Mouse (Mus musculus): ENCODE results near the gene Creb5. TPM values are rescaled to one million over a fixed set of nuclear protein-coding genes. Genes with fewer than 3 reads are reported as not detected.

Creb5 gene
- polyA plus RNA-seq, 1 experiment from 2014 or later: 2.8 TPM

GRCm38 (mm10) chr6:53287562-53288381 lies 702 bp downstream of the Creb5 start:
- Histone ChIP-seq H3K36me3 (ENCODE audit: control insufficient read depth, insufficient read depth, low read length) (no peaks in the 10 kb centered on the region), H3K4me3 (replicated peaks; ENCODE audit: low read depth, low read length) (peak overlapping the region; percentile 45), H3K27ac (replicated peaks; ENCODE audit: low read depth, low read length) (no peak overlapping the region), H3K9me3 (ENCODE audit: control insufficient read depth, low read length) (no peaks in the 10 kb centered on the region), H3K27me3 (ENCODE audit: control insufficient read depth, insufficient read depth, low read length) (peaks cover 74% of the 10 kb centered on the region), H3K9ac (replicated peaks; ENCODE audit: low read length) (peak overlapping the region; percentile 39; the same call in 1 of the 2 replicates), H3K4me2 (ENCODE audit: low read length) (peak overlapping the region; percentile 97), H3K4me1 (ENCODE audit: control insufficient read depth, insufficient read depth, low read length) (peaks cover 18% of the 10 kb centered on the region)
- under 1% methylated on average over 58 of the region's 63 CpGs for WGBS
- DNase-seq (peak; percentile 63), ATAC-seq (ENCODE audit: low FRiP score, low TSS enrichment) (peak; percentile 64)

- Histone ChIP-seq H3K4me2 (ENCODE audit: low read length) (peak overlapping the region; percentile 97), H3K4me1 (ENCODE audit: control insufficient read depth, insufficient read depth, low read length) (peaks cover 18% of the 10 kb centered on the region), H3K9me3 (ENCODE audit: control insufficient read depth, low read length) (no peaks in the 10 kb centered on the region), H3K36me3 (ENCODE audit: control insufficient read depth, insufficient read depth, low read length) (no peaks in the 10 kb centered on the region), H3K4me3 (replicated peaks; ENCODE audit: low read depth, low read length) (peak overlapping the region; percentile 45), H3K27me3 (ENCODE audit: control insufficient read depth, insufficient read depth, low read length) (peaks cover 72% of the 10 kb centered on the region), H3K9ac (replicated peaks; ENCODE audit: low read length) (no peak overlapping the region), H3K27ac (replicated peaks; ENCODE audit: low read depth, low read length) (no peak overlapping the region)
- WGBS: 2% methylated on average over 24 of the region's 24 CpGs
- no peak for ATAC-seq (ENCODE audit: low FRiP score, low TSS enrichment)
- peak; percentile 40 for DNase-seq
Observed at GRCm38 (mm10) chr6:53288584-53289558, 1.8 kb downstream of the Creb5 start.

- no peaks in the 10 kb centered on the region for H3K36me3 ChIP-seq (ENCODE audit: control insufficient read depth, insufficient read depth, low read length)
- ATAC-seq (ENCODE audit: low FRiP score, low TSS enrichment): no peak
- no peak overlapping the region for H3K9ac ChIP-seq (replicated peaks; ENCODE audit: low read length)
- no peak overlapping the region for H3K4me2 ChIP-seq (ENCODE audit: low read length)
- DNase-seq: no peak
- H3K4me3 ChIP-seq (replicated peaks; ENCODE audit: low read depth, low read length): no peak overlapping the region
- H3K9me3 ChIP-seq (ENCODE audit: control insufficient read depth, low read length): no peaks in the 10 kb centered on the region
- peaks cover 66% of the 10 kb centered on the region for H3K27me3 ChIP-seq (ENCODE audit: control insufficient read depth, insufficient read depth, low read length)
- H3K27ac ChIP-seq (replicated peaks; ENCODE audit: low read depth, low read length): no peak overlapping the region
- 19% methylated on average over 5 of the region's 5 CpGs for WGBS
- H3K4me1 ChIP-seq (ENCODE audit: control insufficient read depth, insufficient read depth, low read length): peaks cover 18% of the 10 kb centered on the region
Observed at GRCm38 (mm10) chr6:53289659-53290058, 2.6 kb downstream of the Creb5 start.

GRCm38 (mm10) chr6:53290215-53290990 lies 3.3 kb downstream of the Creb5 start:
- Histone ChIP-seq H3K9ac (replicated peaks; ENCODE audit: low read length) (no peak overlapping the region), H3K36me3 (ENCODE audit: control insufficient read depth, insufficient read depth, low read length) (no peaks in the 10 kb centered on the region), H3K27me3 (ENCODE audit: control insufficient read depth, insufficient read depth, low read length) (peaks cover 60% of the 10 kb centered on the region), H3K4me3 (replicated peaks; ENCODE audit: low read depth, low read length) (no peak overlapping the region), H3K9me3 (ENCODE audit: control insufficient read depth, low read length) (no peaks in the 10 kb centered on the region), H3K4me1 (ENCODE audit: control insufficient read depth, insufficient read depth, low read length) (peaks cover 18% of the 10 kb centered on the region), H3K4me2 (ENCODE audit: low read length) (no peak overlapping the region), H3K27ac (replicated peaks; ENCODE audit: low read depth, low read length) (no peak overlapping the region)
- peak; percentile 57 for DNase-seq
- ATAC-seq (ENCODE audit: low FRiP score, low TSS enrichment): no peak
- WGBS: 38% methylated on average over 8 of the region's 8 CpGs

GRCm38 (mm10) chr6:53292931-53293330 lies 5.9 kb downstream of the Creb5 start:
- 39% methylated on average over 1 of the region's 1 CpGs for WGBS
- H3K36me3 ChIP-seq (ENCODE audit: control insufficient read depth, insufficient read depth, low read length): no peaks in the 10 kb centered on the region
- no peak overlapping the region for H3K4me3 ChIP-seq (replicated peaks; ENCODE audit: low read depth, low read length)
- ATAC-seq (ENCODE audit: low FRiP score, low TSS enrichment) (no peak), DNase-seq (no peak)
- H3K4me1 ChIP-seq (ENCODE audit: control insufficient read depth, insufficient read depth, low read length): peaks cover 9% of the 10 kb centered on the region
- no peak overlapping the region for H3K4me2 ChIP-seq (ENCODE audit: low read length)
- H3K9me3 ChIP-seq (ENCODE audit: control insufficient read depth, low read length): no peaks in the 10 kb centered on the region
- H3K9ac ChIP-seq (replicated peaks; ENCODE audit: low read length): no peak overlapping the region
- peaks cover 39% of the 10 kb centered on the region for H3K27me3 ChIP-seq (ENCODE audit: control insufficient read depth, insufficient read depth, low read length)
- H3K27ac ChIP-seq (replicated peaks; ENCODE audit: low read depth, low read length): no peak overlapping the region

GRCm38 (mm10) chr6:53297851-53298250 lies 10.8 kb downstream of the Creb5 start:
- Histone ChIP-seq H3K9ac (replicated peaks; ENCODE audit: low read length) (no peak overlapping the region), H3K36me3 (ENCODE audit: control insufficient read depth, insufficient read depth, low read length) (no peaks in the 10 kb centered on the region), H3K27me3 (ENCODE audit: control insufficient read depth, insufficient read depth, low read length) (no peaks in the 10 kb centered on the region), H3K4me2 (ENCODE audit: low read length) (no peak overlapping the region), H3K4me1 (ENCODE audit: control insufficient read depth, insufficient read depth, low read length) (no peaks in the 10 kb centered on the region), H3K9me3 (ENCODE audit: control insufficient read depth, low read length) (no peaks in the 10 kb centered on the region), H3K4me3 (replicated peaks; ENCODE audit: low read depth, low read length) (no peak overlapping the region), H3K27ac (replicated peaks; ENCODE audit: low read depth, low read length) (no peak overlapping the region)
- 63% methylated on average over 5 of the region's 5 CpGs for WGBS
- no peak for DNase-seq
- no peak for ATAC-seq (ENCODE audit: low FRiP score, low TSS enrichment)

- DNase-seq: no peak
Observed at GRCm38 (mm10) chr6:53304201-53304600, 17.1 kb downstream of the Creb5 start.

GRCm38 (mm10) chr6:53306156-53306555 lies 19.1 kb downstream of the Creb5 start:
- Histone ChIP-seq H3K27ac (replicated peaks; ENCODE audit: low read depth, low read length) (no peak overlapping the region), H3K4me1 (ENCODE audit: control insufficient read depth, insufficient read depth, low read length) (no peaks in the 10 kb centered on the region), H3K4me2 (ENCODE audit: low read length) (no peak overlapping the region), H3K4me3 (replicated peaks; ENCODE audit: low read depth, low read length) (no peak overlapping the region), H3K9me3 (ENCODE audit: control insufficient read depth, low read length) (no peaks in the 10 kb centered on the region), H3K27me3 (ENCODE audit: control insufficient read depth, insufficient read depth, low read length) (no peaks in the 10 kb centered on the region), H3K9ac (replicated peaks; ENCODE audit: low read length) (no peak overlapping the region), H3K36me3 (ENCODE audit: control insufficient read depth, insufficient read depth, low read length) (no peaks in the 10 kb centered on the region)
- no peak for DNase-seq
- no peak for ATAC-seq (ENCODE audit: low FRiP score, low TSS enrichment)
- WGBS: 84% methylated on average over 4 of the region's 4 CpGs

More at GRCm38 (mm10) chr6:53304201-53304600, 17.1 kb downstream of the Creb5 start:
- Histone ChIP-seq H3K36me3 (ENCODE audit: control insufficient read depth, insufficient read depth, low read length) (no peaks in the 10 kb centered on the region), H3K4me2 (ENCODE audit: low read length) (no peak overlapping the region), H3K4me1 (ENCODE audit: control insufficient read depth, insufficient read depth, low read length) (no peaks in the 10 kb centered on the region), H3K27ac (replicated peaks; ENCODE audit: low read depth, low read length) (no peak overlapping the region), H3K27me3 (ENCODE audit: control insufficient read depth, insufficient read depth, low read length) (no peaks in the 10 kb centered on the region), H3K9ac (replicated peaks; ENCODE audit: low read length) (no peak overlapping the region), H3K9me3 (ENCODE audit: control insufficient read depth, low read length) (no peaks in the 10 kb centered on the region), H3K4me3 (replicated peaks; ENCODE audit: low read depth, low read length) (no peak overlapping the region)
- 85% methylated on average over 2 of the region's 2 CpGs for WGBS
- ATAC-seq (ENCODE audit: low FRiP score, low TSS enrichment): no peak
